Mouse (Mus musculus) lung, postnatal 14 days (tissue): ENCODE measurements around the gene Stoml1.

Experiments used
- DNase-seq: peaks from one replicate; pipeline ENCODE4 v3.0.0; 2021

The Stoml1 gene

DNA sequence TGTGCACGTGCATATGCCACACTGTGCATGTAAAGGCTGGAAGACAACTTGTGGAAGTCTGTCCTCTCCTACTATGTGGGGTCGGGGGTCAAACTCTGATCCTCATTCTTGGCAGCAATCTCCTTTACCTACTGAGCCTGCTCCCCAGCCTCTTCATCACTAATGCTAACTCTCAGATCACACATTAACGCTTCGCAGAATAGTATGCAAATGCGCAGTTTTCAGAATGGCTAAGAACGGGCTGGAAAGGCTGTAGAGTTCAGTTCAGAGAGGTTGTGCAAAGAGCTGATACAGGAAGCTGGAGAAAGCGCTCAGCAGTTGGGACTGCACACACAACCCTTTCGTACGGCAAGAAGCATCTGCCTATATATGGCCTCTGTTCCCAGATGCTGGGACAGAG, 19.9 kb downstream of the Stoml1 start:
- DNase-seq: no peak

- DNase-seq: no peak
Measured at GRCm38 (mm10) chr9:58274101-58274604, 21.2 kb downstream of the Stoml1 start.

- no peak for DNase-seq
Measured at GRCm38 (mm10) chr9:58274626-58275025, 21.7 kb downstream of the Stoml1 start.

GRCm38 (mm10) chr9:58275115-58275774, 22.3 kb downstream of the Stoml1 start:
- peak; percentile 52 for DNase-seq

GRCm38 (mm10) chr9:58275797-58276196, 22.8 kb downstream of the Stoml1 start:
- DNase-seq: no peak

GRCm38 (mm10) chr9:58276346-58276745, 23.4 kb downstream of the Stoml1 start:
- DNase-seq: no peak

DNA sequence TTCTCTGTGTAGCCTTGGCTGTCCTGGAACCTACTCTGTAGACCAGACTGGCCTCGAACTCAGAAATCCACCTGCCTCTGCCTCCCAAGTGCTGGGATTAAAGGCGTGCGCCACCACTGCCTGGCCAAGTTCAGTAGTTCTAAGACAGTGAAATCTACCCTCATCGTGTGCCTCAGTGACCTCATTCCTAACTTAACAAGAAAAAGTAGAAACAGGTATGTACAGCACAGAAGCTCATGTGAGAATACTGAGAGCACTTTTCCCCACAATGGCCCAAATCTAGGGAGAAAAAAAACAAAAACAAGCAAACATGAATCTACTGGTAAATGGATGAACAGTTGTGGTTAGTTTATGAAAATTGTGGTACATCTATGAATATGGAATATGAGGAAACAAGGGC, 25.3 kb downstream of the Stoml1 start:
- no peak for DNase-seq

DNA sequence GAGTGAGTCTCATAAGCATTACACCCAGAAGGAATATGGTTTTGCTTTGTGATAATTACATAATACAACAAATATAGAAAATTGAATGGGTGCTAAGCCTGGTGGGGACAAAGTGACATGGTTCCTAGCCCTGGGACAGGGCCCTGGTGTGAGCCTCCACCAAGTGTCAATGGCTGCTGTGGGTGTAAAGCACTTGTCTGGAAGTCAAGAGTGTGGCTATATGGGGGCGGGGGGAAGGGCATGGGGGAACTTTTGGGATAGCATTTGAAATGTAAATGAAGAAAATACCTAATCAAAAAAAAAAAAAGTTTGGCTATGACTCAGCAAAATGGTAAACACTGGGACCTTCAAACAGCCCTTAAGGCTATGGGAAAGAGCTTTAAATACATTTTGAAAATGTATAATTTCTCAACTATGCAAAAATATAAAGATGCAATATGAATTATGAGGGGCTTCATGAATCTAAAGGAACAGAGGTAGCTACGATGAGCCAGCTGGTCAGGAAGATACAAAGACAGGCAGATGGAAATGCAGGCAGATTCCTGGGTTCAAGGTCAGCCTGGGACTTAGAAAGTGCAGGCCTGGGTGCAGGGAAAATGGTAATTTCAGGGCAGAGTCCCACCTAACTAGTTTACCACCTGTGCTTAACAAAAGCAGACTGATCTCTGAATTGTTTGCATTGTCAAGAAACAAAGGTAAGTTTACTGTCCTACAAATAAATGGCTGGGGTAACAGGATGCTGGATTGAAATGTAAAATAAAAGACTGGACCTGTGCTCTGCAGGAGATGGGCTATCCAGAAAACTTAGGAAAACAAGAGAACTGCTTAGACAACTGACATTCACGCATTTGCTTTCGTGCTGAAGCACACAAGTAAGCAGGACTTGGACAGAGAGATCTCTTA, 26.1 kb downstream of the Stoml1 start:
- no peak for DNase-seq

- no peak for DNase-seq
Measured at GRCm38 (mm10) chr9:58279780-58280179, 26.8 kb downstream of the Stoml1 start.

GRCm38 (mm10) chr9:58280259-58281109, 27.5 kb downstream of the Stoml1 start:
- DNase-seq: peak; percentile 75

DNA sequence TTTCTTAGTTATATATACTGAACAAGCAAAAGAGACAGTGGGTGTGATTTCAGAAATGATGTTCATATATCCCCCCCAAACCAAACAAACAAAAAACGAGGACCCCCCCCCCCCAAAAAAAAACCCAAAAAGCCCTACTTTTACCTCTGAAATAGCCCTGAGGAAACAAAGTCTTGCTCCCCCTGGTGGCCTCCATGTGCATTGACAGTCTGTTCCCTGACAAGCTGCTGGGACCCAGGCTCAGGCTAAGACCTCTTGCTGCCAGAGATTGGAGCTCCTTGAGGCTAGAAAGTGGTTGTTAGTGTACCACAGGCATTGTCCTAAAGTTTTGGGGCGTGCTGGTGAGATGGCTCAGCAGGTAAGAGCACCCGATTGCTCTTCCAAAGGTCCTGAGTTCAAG, 28.6 kb downstream of the Stoml1 start:
- peak; percentile 50 for DNase-seq

- no peak for DNase-seq
Measured at GRCm38 (mm10) chr9:58283431-58283830, 30.5 kb downstream of the Stoml1 start.

DNA sequence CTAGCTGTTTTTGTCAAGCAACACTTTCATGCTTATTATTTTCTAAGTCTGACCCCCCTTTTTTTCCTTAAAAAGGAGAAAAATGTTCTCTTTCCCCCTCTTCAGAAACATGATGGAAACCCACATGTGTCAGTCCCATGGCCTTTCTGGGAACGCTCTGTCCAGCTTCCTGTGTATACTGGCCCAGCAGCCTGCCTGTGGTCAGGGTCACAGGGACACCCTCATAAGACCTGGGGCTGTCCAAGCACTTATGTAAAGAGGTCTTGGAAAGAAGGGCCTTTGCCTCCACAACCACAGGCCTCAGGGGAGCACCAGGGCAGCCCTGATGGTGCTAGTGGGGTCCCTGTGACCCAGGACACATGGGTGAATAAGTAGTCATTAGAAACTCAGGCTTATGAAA, 36.1 kb downstream of the Stoml1 start:
- DNase-seq: no peak

- no peak for DNase-seq
Measured at GRCm38 (mm10) chr9:58289901-58290300, 36.9 kb downstream of the Stoml1 start.

DNA sequence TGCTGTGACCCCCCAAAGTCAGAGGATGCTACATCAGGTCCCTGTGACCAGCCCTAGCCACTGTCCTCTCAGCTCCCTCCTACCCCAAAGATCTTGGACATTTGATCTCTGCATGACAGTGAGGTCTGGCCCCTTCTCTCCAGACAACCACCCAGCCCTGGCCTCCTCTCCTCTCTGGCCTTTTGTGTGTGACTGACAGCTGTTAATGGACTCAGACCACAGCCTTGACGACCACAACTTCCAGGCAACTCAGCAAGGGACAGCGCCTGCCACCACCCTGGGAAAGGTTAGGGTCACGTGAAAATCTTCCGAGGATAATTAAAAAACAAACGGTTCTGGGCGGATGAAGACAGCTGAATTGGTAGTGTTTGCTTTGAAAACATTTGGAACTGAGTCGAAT, 41.6 kb downstream of the Stoml1 start:
- no peak for DNase-seq

GRCm38 (mm10) chr9:58295345-58295744, 42.4 kb downstream of the Stoml1 start:
- DNase-seq: no peak

GRCm38 (mm10) chr9:58295766-58296361, 42.9 kb downstream of the Stoml1 start:
- DNase-seq: peak; percentile 63

DNA sequence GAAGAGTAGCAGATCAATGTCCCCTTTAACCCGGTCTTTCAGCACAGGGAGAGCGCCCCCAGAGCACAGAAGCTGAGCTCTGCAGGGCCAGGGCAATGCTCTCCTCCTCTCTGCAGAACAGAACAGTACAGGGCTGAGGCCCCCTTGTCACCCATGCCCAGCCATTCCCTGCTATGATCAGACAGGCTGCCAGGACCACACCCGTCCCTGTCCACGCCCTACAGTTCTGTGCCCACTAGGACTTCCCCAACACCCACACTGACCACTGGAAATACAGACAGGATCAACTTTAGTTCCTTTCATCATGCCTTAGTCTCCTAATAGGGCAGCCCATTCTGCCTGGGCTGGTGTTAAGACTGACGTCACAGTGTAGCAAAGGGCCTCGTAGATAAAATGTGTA, 44.1 kb downstream of the Stoml1 start:
- DNase-seq: no peak

DNA sequence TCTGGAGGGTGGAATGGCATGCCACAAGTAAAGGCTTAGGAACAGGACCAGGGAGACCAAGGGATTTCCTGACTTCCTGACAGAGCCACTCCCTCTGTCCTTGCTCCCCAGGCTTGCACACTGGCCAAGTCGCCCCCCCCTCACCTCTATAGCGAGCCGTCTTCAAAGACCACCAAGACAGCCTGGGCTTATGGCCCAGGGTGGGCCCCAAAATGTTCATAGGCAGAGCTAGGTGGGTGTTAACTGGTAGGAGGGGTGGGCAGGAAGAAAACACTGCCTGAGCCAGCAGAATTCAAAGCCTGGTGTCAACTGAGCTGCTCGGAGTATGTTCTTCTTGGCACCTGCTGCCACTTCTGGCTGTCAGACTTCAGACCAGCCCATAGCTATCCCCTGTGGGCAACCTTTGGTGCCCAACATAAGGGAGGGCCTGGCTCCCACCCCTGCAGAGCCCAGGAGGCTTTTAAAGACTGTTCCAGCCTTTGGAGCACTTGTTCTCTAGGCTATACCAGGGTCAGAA, 45.1 kb downstream of the Stoml1 start:
- DNase-seq: no peak

DNA sequence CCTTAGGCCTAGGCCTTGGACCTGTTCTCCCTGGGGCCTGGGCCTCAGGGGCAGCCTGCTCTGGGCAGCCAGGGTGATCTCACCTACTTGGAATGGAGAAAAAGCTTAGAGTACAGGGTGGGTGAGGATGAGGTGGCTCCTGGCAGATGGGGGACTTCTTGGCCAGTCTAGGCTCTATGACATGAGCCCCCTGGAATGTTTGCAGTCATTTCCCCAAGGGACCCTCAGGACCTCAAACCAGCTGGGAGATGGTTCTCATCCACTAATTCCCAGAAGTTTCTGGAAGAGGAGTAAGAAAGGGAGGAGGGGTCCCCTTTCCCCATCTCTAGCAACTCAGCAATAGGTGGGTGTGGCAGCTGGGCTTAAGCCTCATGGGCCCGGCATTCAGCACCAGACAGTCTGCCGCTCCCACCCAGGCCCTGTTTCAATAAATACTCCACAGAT, 46.4 kb downstream of the Stoml1 start:
- DNase-seq: no peak

- peak; percentile 22 for DNase-seq
Measured at GRCm38 (mm10) chr9:58303115-58303514, 50.2 kb downstream of the Stoml1 start.

GRCm38 (mm10) chr9:58303599-58304271, 50.8 kb downstream of the Stoml1 start:
- DNase-seq: peak; percentile 42
